Mouse (Mus musculus) left cerebral cortex, adult 18-20 months (tissue): ENCODE data around the gene Dlgap1. TPM values are rescaled to one million over a fixed set of nuclear protein-coding genes. Genes with fewer than 3 reads are reported as not detected.

Experiments
- DNase-seq, 2 experiments: peaks; one replicate each; pipeline ENCODE4 v3.0.0; 2021 to 2022; ENCODE audit warnings: low spot score in 2 of 2, mixed read lengths in 1 of 2
- total RNA-seq, 2 experiments: library from RNA; stranded (reverse); gene quantifications; 2 replicates each; pipeline ENCODE4 v1.2.3; 2021

Dlgap1 gene
- total RNA-seq, 2 experiments from 2014 or later, result 457 to 464 TPM

GRCm38 (mm10) chr17:70339821-70340220 lies 370.9 kb downstream of the Dlgap1 start:
- no peak for DNase-seq

- no peak for DNase-seq
Observed at GRCm38 (mm10) chr17:70341230-70341629, 372.4 kb downstream of the Dlgap1 start.

GRCm38 (mm10) chr17:70341920-70342319 lies 373.0 kb downstream of the Dlgap1 start:
- peak; percentile 34 to 40 for DNase-seq

- DNase-seq, result no peak
Observed at GRCm38 (mm10) chr17:70347403-70347802, 378.5 kb downstream of the Dlgap1 start.

GRCm38 (mm10) chr17:70363561-70363960 lies 394.7 kb downstream of the Dlgap1 start:
- peak; percentile 52 to 69 for DNase-seq

- no peak for DNase-seq
Observed at GRCm38 (mm10) chr17:70363971-70364370, 395.1 kb downstream of the Dlgap1 start.

GRCm38 (mm10) chr17:70369124-70369523 lies 400.3 kb downstream of the Dlgap1 start:
- no peak for DNase-seq

GRCm38 (mm10) chr17:70377020-70377419 lies 408.1 kb downstream of the Dlgap1 start:
- DNase-seq, result peak; percentile 42 to 54

- no peak for DNase-seq
Observed at GRCm38 (mm10) chr17:70388447-70388846, 419.6 kb downstream of the Dlgap1 start.

GRCm38 (mm10) chr17:70397220-70397619 lies 428.3 kb downstream of the Dlgap1 start:
- no peak for DNase-seq

- no peak for DNase-seq
Observed at GRCm38 (mm10) chr17:70397708-70398107, 428.8 kb downstream of the Dlgap1 start.

- no peak for DNase-seq
Observed at GRCm38 (mm10) chr17:70401909-70402308, 433.0 kb downstream of the Dlgap1 start.

- no peak for DNase-seq
Observed at GRCm38 (mm10) chr17:70403750-70404149, 434.9 kb downstream of the Dlgap1 start.

- DNase-seq, result no peak
Observed at GRCm38 (mm10) chr17:70414202-70414601, 445.3 kb downstream of the Dlgap1 start.

- no peak for DNase-seq
Observed at GRCm38 (mm10) chr17:70427866-70428265, 459.0 kb downstream of the Dlgap1 start.

GRCm38 (mm10) chr17:70429746-70430451 lies 461.0 kb downstream of the Dlgap1 start:
- DNase-seq, result peak; percentile 88 to 90

GRCm38 (mm10) chr17:70430452-70430787 lies 461.5 kb downstream of the Dlgap1 start:
- peak; percentile 69 to 74 for DNase-seq

- no peak for DNase-seq
Observed at GRCm38 (mm10) chr17:70432834-70433233, 464.0 kb downstream of the Dlgap1 start.

- no peak for DNase-seq
Observed at GRCm38 (mm10) chr17:70434549-70434948, 465.7 kb downstream of the Dlgap1 start.

- no peak for DNase-seq
Observed at GRCm38 (mm10) chr17:70435612-70436011, 466.7 kb downstream of the Dlgap1 start.

- no peak for DNase-seq
Observed at GRCm38 (mm10) chr17:70437229-70437628, 468.4 kb downstream of the Dlgap1 start.

- peak; percentile 50 to 64 for DNase-seq
Observed at GRCm38 (mm10) chr17:70442976-70443375, 474.1 kb downstream of the Dlgap1 start.

- peak; percentile 72 to 81 for DNase-seq
Observed at GRCm38 (mm10) chr17:70446451-70446850, 477.6 kb downstream of the Dlgap1 start.
